Mouse (Mus musculus) forebrain, postnatal 0 days (tissue): ENCODE measurements around the gene Atm. TPM values are rescaled to one million over a fixed set of nuclear protein-coding genes. Genes with fewer than 3 reads are reported as not detected.

Experiments used
- ATAC-seq: fragments of 200-750 bp; cut with Nextera tagmentation; 2 replicates; pipeline ENCODE4 v1.8.0; 2017; ENCODE audit warnings: mild to moderate bottlenecking, moderate library complexity
- DNase-seq: peaks from one replicate; pipeline ENCODE4 v3.0.0-alpha.2; 2015
- H3K27ac ChIP-seq: fragments of 300-500 bp; sonication (generic); 2 replicates; pipeline ENCODE4 v1.5.1; 2014; ENCODE audit warnings: low read depth, mild to moderate bottlenecking, antibody characterized with exemption, low read length, moderate library complexity, mixed read lengths
- H3K27me3 ChIP-seq: fragments of 300-500 bp; sonication (generic); 2 replicates; pipeline ENCODE4 v1.6.1; 2014; ENCODE audit warnings: mild to moderate bottlenecking, low read length, mixed read lengths; ENCODE audit not compliant: insufficient read depth
- H3K36me3 ChIP-seq: fragments of 300-500 bp; sonication (generic); 2 replicates; pipeline ENCODE4 v1.6.1; 2014; ENCODE audit warnings: mild to moderate bottlenecking, moderate library complexity; ENCODE audit not compliant: insufficient read depth
- H3K4me1 ChIP-seq: fragments of 300-500 bp; sonication (generic); 2 replicates; pipeline ENCODE4 v1.6.1; 2014; ENCODE audit warnings: antibody characterized with exemption; ENCODE audit not compliant: insufficient read depth
- H3K4me2 ChIP-seq: fragments of 300-500 bp; sonication (generic); 2 replicates; pipeline ENCODE4 v1.6.1; 2014; ENCODE audit warnings: low read depth, mild to moderate bottlenecking, moderate library complexity
- H3K4me3 ChIP-seq: fragments of 300-500 bp; sonication (generic); 2 replicates; pipeline ENCODE4 v1.5.1; 2014; ENCODE audit warnings: low read depth, low read length, mixed read lengths
- H3K9ac ChIP-seq: fragments of 300-500 bp; sonication (generic); 2 replicates; pipeline ENCODE4 v1.6.1; 2014; ENCODE audit warnings: mild to moderate bottlenecking
- H3K9me3 ChIP-seq: fragments of 300-500 bp; sonication (generic); 2 replicates; pipeline ENCODE4 v1.6.1; 2016; ENCODE audit warnings: low read length
- CTCF ChIP-seq: sonication (generic); IDR thresholded peaks from 2 replicates; pipeline ENCODE4 v1.5.1; 2016; ENCODE audit warnings: antibody characterized with exemption, control low read depth, low read depth
- WGBS: fragments of 180-500 bp; shearing (Covaris S2); extraction: QIAGEN DNeasy Blood & Tissue Kit; methylation state at CpG from one replicate; pipeline ENCODE4 v1.1.7; 2014; 5-methylcytosine and 5-hydroxymethylcytosine counted together
- polyA plus RNA-seq: library from polyadenylated mRNA; unstranded; fragments of >200 nt; fragmentation: Nextera tagmentation; extraction: Ambion mirVana; gene quantifications from 2 replicates; pipeline ENCODE4 v1.2.1, GENCODE M21; 2015
- total RNA-seq: library from RNA; depleted of rRNA; stranded (reverse); fragments of >200 nt; gene quantifications from 2 replicates; pipeline ENCODE4 v1.2.3, GENCODE M21; 2014

The Atm gene
- total and polyA plus RNA-seq, 2 experiments from 2014 or later = 4.9 to 11.1 TPM

GRCm38 (mm10) chr9:53452038-53452437 lies 84.5 kb downstream of the Atm start:
- WGBS = 98% methylated on average over 2 of the region's 2 CpGs
- Histone ChIP-seq H3K36me3 (peaks cover 54% of the 10 kb centered on the region), H3K4me1 (no peaks in the 10 kb centered on the region), H3K27me3 (no peaks in the 10 kb centered on the region), H3K9me3 (no peaks in the 10 kb centered on the region), H3K9ac (no peak overlapping the region), H3K27ac (no peak overlapping the region), H3K4me3 (no peak overlapping the region), H3K4me2 (no peak overlapping the region)
- ATAC-seq = no peak
- no peak for TF ChIP-seq CTCF
- no peak for DNase-seq

GRCm38 (mm10) chr9:53450609-53451008 lies 85.9 kb downstream of the Atm start:
- peaks cover 49% of the 10 kb centered on the region for H3K36me3 ChIP-seq
- H3K9ac ChIP-seq = no peak overlapping the region
- TF ChIP-seq CTCF = no peak
- ATAC-seq = no peak
- 87% methylated on average over 1 of the region's 1 CpGs for WGBS
- no peak overlapping the region for H3K27ac ChIP-seq
- H3K27me3 ChIP-seq = no peaks in the 10 kb centered on the region
- H3K4me1 ChIP-seq = no peaks in the 10 kb centered on the region
- no peaks in the 10 kb centered on the region for H3K9me3 ChIP-seq
- H3K4me3 ChIP-seq = no peak overlapping the region
- H3K4me2 ChIP-seq = no peak overlapping the region
- no peak for DNase-seq

- WGBS = 95% methylated on average over 14 of the region's 14 CpGs
- ATAC-seq = no peak
Observed at GRCm38 (mm10) chr9:53435830-53436570, 100.5 kb downstream of the Atm start.

DNA sequence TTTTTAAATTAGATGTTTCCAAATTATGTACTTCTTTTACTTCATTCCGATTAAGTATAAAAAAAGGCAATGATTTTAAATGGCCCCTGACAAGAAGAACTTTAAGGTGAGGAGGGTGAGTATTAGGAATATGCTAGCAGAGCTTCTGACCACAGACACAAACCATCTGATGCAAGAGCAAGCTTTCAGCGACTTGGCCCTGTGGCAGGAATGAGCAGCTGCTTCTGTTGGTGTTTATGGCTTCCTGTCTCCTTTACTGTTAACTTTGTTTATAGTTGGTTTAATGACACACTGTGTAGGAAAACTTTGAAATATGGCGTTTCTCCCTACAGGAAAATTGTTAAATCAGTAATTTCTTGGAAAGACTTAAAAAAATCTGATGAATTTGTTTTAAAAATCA lies 108.9 kb downstream of the Atm start:
- no peak overlapping the region for H3K4me2 ChIP-seq
- H3K9me3 ChIP-seq = no peaks in the 10 kb centered on the region
- no peak for TF ChIP-seq CTCF
- no peak overlapping the region for H3K4me3 ChIP-seq
- DNase-seq (no peak), ATAC-seq (no peak)
- WGBS = 80% methylated on average over 3 of the region's 3 CpGs
- H3K36me3 ChIP-seq = no peaks in the 10 kb centered on the region
- H3K27ac ChIP-seq = no peak overlapping the region
- H3K9ac ChIP-seq = no peak overlapping the region
- no peaks in the 10 kb centered on the region for H3K27me3 ChIP-seq
- no peaks in the 10 kb centered on the region for H3K4me1 ChIP-seq

More at GRCm38 (mm10) chr9:53435830-53436570, 100.5 kb downstream of the Atm start:
- Histone ChIP-seq H3K36me3 (peaks cover 29% of the 10 kb centered on the region), H3K4me3 (no peak overlapping the region), H3K27me3 (no peaks in the 10 kb centered on the region), H3K27ac (no peak overlapping the region), H3K9ac (no peak overlapping the region), H3K4me2 (no peak overlapping the region), H3K4me1 (no peaks in the 10 kb centered on the region), H3K9me3 (no peaks in the 10 kb centered on the region)
- no peak for TF ChIP-seq CTCF
- DNase-seq = no peak

DNA sequence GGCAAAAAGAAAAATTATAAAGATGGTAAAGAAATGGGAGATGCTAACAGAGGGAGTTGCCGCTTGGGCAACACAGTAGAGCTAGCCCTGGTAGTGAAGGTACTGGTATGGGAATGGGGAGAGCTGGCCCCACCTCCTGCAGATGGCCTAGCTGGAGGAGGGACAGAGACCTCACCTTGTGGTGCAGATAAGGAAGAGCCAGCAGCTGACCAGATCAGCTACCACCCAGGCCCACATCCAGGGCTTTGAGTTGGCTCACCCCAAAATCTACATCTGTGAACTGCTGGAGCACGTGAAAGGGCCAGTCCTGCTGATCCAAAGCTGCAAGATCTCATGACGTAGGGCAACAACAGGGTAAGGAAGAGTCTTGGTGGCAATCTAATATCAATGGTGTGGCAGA lies 109.8 kb downstream of the Atm start:
- no peak for DNase-seq
- Histone ChIP-seq H3K36me3 (no peaks in the 10 kb centered on the region), H3K4me1 (no peaks in the 10 kb centered on the region), H3K9me3 (no peaks in the 10 kb centered on the region), H3K9ac (no peak overlapping the region), H3K4me3 (no peak overlapping the region), H3K27me3 (no peaks in the 10 kb centered on the region), H3K27ac (no peak overlapping the region), H3K4me2 (no peak overlapping the region)
- TF ChIP-seq CTCF = no peak
- no peak for ATAC-seq
- 90% methylated on average over 3 of the region's 3 CpGs for WGBS

GRCm38 (mm10) chr9:53422133-53422896 lies 114.2 kb downstream of the Atm start:
- H3K9ac ChIP-seq = no peak overlapping the region
- no peak for TF ChIP-seq CTCF
- no peaks in the 10 kb centered on the region for H3K36me3 ChIP-seq
- H3K4me1 ChIP-seq = no peaks in the 10 kb centered on the region
- H3K9me3 ChIP-seq = no peaks in the 10 kb centered on the region
- ATAC-seq (no peak), DNase-seq (no peak)
- WGBS = 81% methylated on average over 9 of the region's 9 CpGs
- H3K4me2 ChIP-seq = no peak overlapping the region
- H3K27ac ChIP-seq = no peak overlapping the region
- no peaks in the 10 kb centered on the region for H3K27me3 ChIP-seq
- H3K4me3 ChIP-seq = no peak overlapping the region

GRCm38 (mm10) chr9:53409427-53409826 lies 127.1 kb downstream of the Atm start:
- no peak overlapping the region for H3K4me2 ChIP-seq
- ATAC-seq (no peak), DNase-seq (no peak)
- WGBS = 89% methylated on average over 3 of the region's 3 CpGs
- no peak for TF ChIP-seq CTCF
- no peaks in the 10 kb centered on the region for H3K9me3 ChIP-seq
- H3K27me3 ChIP-seq = no peaks in the 10 kb centered on the region
- no peak overlapping the region for H3K27ac ChIP-seq
- H3K36me3 ChIP-seq = no peaks in the 10 kb centered on the region
- no peak overlapping the region for H3K9ac ChIP-seq
- H3K4me3 ChIP-seq = no peak overlapping the region
- 0 out of 2 replicates have a peak, but pooled peaks cover 2% of the 10 kb centered on the region for H3K4me1 ChIP-seq
